Mouse (Mus musculus): Measurements from ENCODE around the gene Sema4b. TPM values are rescaled to one million over a fixed set of nuclear protein-coding genes. Genes with fewer than 3 reads are reported as not detected.
A peak's percentile ranks its signal among the peaks of the same experiment; 100 is the strongest.

Gene Sema4b
- polyA plus RNA-seq, 1 experiment from 2014 or later = 12.2 TPM

- 93% methylated on average over 9 of the region's 9 CpGs for WGBS
- H3K27ac ChIP-seq = no peak overlapping the region
- no peak overlapping the region for H3K4me3 ChIP-seq (replicated peaks)
- H3K4me1 ChIP-seq (replicated peaks) = no peaks in the 10 kb centered on the region
- H3K9ac ChIP-seq (replicated peaks) = no peak overlapping the region
- H3K36me3 ChIP-seq = peaks cover 92% of the 10 kb centered on the region
- H3K9me3 ChIP-seq = no peaks in the 10 kb centered on the region
- H3K4me2 ChIP-seq = no peak overlapping the region
- no peaks in the 10 kb centered on the region for H3K27me3 ChIP-seq
- no peak for ATAC-seq (ENCODE audit: insufficient number of reproducible peaks, insufficient read depth, low FRiP score, low TSS enrichment, low read depth)
Measured at GRCm38 (mm10) chr7:80220237-80220797, 33.7 kb downstream of the Sema4b start.

GRCm38 (mm10) chr7:80221179-80221750 lies 34.6 kb downstream of the Sema4b start:
- Histone ChIP-seq H3K9ac (replicated peaks) (no peak overlapping the region), H3K27ac (no peak overlapping the region), H3K4me2 (no peak overlapping the region), H3K9me3 (no peaks in the 10 kb centered on the region), H3K36me3 (peaks cover 89% of the 10 kb centered on the region), H3K4me1 (replicated peaks) (no peaks in the 10 kb centered on the region), H3K27me3 (no peaks in the 10 kb centered on the region), H3K4me3 (replicated peaks) (no peak overlapping the region)
- 87% methylated on average over 4 of the region's 4 CpGs for WGBS
- ATAC-seq (ENCODE audit: insufficient number of reproducible peaks, insufficient read depth, low FRiP score, low TSS enrichment, low read depth) = no peak

GRCm38 (mm10) chr7:80227065-80227464 lies 40.4 kb downstream of the Sema4b start:
- H3K4me2 ChIP-seq = no peak overlapping the region
- ATAC-seq (ENCODE audit: insufficient number of reproducible peaks, insufficient read depth, low FRiP score, low TSS enrichment, low read depth) = no peak
- no peak overlapping the region for H3K9ac ChIP-seq (replicated peaks)
- no peak overlapping the region for H3K4me3 ChIP-seq (replicated peaks)
- WGBS = 95% methylated on average over 4 of the region's 4 CpGs
- no peaks in the 10 kb centered on the region for H3K9me3 ChIP-seq
- peaks cover 48% of the 10 kb centered on the region for H3K36me3 ChIP-seq
- peaks cover 12% of the 10 kb centered on the region for H3K4me1 ChIP-seq (replicated peaks)
- no peak overlapping the region for H3K27ac ChIP-seq
- peaks cover 10% of the 10 kb centered on the region; the same call in 1 of the 2 replicates for H3K27me3 ChIP-seq

- peaks cover 24% of the 10 kb centered on the region for H3K4me1 ChIP-seq (replicated peaks)
- H3K4me2 ChIP-seq = no peak overlapping the region
- H3K4me3 ChIP-seq (replicated peaks) = no peak overlapping the region
- H3K9ac ChIP-seq (replicated peaks) = no peak overlapping the region
- no peaks in the 10 kb centered on the region for H3K9me3 ChIP-seq
- no peak for ATAC-seq (ENCODE audit: insufficient number of reproducible peaks, insufficient read depth, low FRiP score, low TSS enrichment, low read depth)
- H3K27me3 ChIP-seq = peaks cover 10% of the 10 kb centered on the region; the same call in 1 of the 2 replicates
- H3K36me3 ChIP-seq = peaks cover 24% of the 10 kb centered on the region
- H3K27ac ChIP-seq = no peak overlapping the region
- WGBS = 57% methylated on average over 6 of the region's 6 CpGs
Measured at GRCm38 (mm10) chr7:80230196-80230595, 43.6 kb downstream of the Sema4b start.

DNA sequence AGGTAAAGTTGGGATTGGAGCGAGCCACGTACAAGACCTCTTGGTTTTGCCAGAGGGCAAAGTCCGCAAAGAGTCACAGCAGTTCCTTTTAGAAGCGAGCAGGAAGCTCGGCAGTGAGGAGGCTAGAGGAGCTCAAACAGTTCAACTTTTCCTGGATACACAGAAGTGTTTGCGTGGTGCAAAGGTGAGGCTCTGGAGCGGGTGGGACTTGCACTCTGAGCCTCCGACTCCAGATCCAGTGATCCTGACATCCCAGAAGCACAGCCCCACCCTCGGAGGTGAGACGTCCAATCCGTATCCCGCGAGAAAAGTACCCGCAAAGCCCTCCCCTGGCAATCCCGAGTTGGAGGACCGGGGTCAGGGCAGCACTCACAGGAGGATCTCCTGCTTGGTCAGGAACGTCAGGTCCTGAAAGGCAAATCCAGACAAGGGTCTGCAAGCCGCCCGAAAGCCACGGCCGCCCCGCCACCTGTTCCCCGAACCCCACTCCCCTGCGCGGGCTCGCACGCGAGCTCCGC lies 45.4 kb downstream of the Sema4b start:
- H3K27me3 ChIP-seq = peaks cover 10% of the 10 kb centered on the region; the same call in 1 of the 2 replicates
- H3K9me3 ChIP-seq = no peaks in the 10 kb centered on the region
- H3K9ac ChIP-seq (replicated peaks) = peak overlapping the region; percentile 58
- peaks cover 13% of the 10 kb centered on the region; the same call in 1 of the 2 replicates for H3K36me3 ChIP-seq
- peak overlapping the region; percentile 67 for H3K27ac ChIP-seq
- peak overlapping the region; percentile 79 for H3K4me2 ChIP-seq
- ATAC-seq (ENCODE audit: insufficient number of reproducible peaks, insufficient read depth, low FRiP score, low TSS enrichment, low read depth) = peak; percentile 38; the same call in 1 of the 2 replicates
- H3K4me1 ChIP-seq (replicated peaks) = peaks cover 24% of the 10 kb centered on the region
- 1% methylated on average over 29 of the region's 29 CpGs for WGBS
- H3K4me3 ChIP-seq (replicated peaks) = peak overlapping the region; percentile 68

- Histone ChIP-seq H3K27me3 (peaks cover 10% of the 10 kb centered on the region; the same call in 1 of the 2 replicates), H3K4me3 (replicated peaks) (peak within 1 kb of the TSS; percentile 68), H3K27ac (peak within 1 kb of the TSS; percentile 67), H3K36me3 (peaks cover 7% of the 10 kb centered on the region; the same call in 1 of the 2 replicates), H3K9me3 (no peaks in the 10 kb centered on the region), H3K9ac (replicated peaks) (peak within 1 kb of the TSS; percentile 65), H3K4me1 (replicated peaks) (peaks cover 24% of the 10 kb centered on the region), H3K4me2 (peak within 1 kb of the TSS; percentile 79)
- WGBS = 1% methylated on average over 56 of the region's 56 CpGs
- ATAC-seq (ENCODE audit: insufficient number of reproducible peaks, insufficient read depth, low FRiP score, low TSS enrichment, low read depth) = peak; percentile 98
Measured at GRCm38 (mm10) chr7:80232489-80233029, 45.9 kb downstream of the Sema4b start, which contains the start of the genes Cib1 and Gdpgp1. TSS of gene Cib1 (minus strand) at chr7:80232813. TSS of gene Gdpgp1 (plus strand) at chr7:80232865.

- Histone ChIP-seq H3K4me2 (peak overlapping the region; percentile 79), H3K9ac (replicated peaks) (no peak overlapping the region), H3K4me1 (replicated peaks) (peaks cover 24% of the 10 kb centered on the region), H3K9me3 (no peaks in the 10 kb centered on the region), H3K4me3 (replicated peaks) (no peak overlapping the region), H3K36me3 (peaks cover 11% of the 10 kb centered on the region), H3K27me3 (peaks cover 10% of the 10 kb centered on the region; the same call in 1 of the 2 replicates), H3K27ac (no peak overlapping the region)
- no peak for ATAC-seq (ENCODE audit: insufficient number of reproducible peaks, insufficient read depth, low FRiP score, low TSS enrichment, low read depth)
- WGBS = 83% methylated on average over 9 of the region's 9 CpGs
Measured at GRCm38 (mm10) chr7:80233799-80234198, 47.2 kb downstream of the Sema4b start.

DNA sequence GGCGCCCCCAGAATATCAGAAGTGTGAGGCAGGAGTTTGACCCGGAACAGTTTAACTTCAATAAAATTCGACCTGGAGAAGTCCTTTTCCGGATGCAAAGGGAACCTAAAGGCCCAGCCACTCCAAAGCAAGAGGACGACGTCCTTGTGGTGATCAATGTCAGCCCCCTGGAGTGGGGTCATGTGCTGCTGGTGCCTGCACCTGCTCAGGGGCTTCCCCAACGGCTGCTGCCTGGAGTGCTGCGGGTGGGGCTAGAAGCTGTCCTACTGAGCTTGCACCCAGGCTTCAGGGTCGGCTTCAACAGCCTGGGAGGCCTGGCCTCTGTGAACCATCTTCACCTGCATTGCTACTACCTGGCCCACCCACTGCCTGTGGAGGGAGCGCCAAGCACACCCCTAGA lies 51.9 kb downstream of the Sema4b start:
- Histone ChIP-seq H3K27me3 (no peaks in the 10 kb centered on the region), H3K27ac (no peak overlapping the region), H3K9me3 (no peaks in the 10 kb centered on the region), H3K4me1 (replicated peaks) (peaks cover 5% of the 10 kb centered on the region), H3K4me3 (replicated peaks) (no peak overlapping the region), H3K36me3 (peaks cover 40% of the 10 kb centered on the region), H3K9ac (replicated peaks) (no peak overlapping the region), H3K4me2 (no peak overlapping the region)
- ATAC-seq (ENCODE audit: insufficient number of reproducible peaks, insufficient read depth, low FRiP score, low TSS enrichment, low read depth) = no peak
- WGBS = 86% methylated on average over 10 of the region's 10 CpGs

- H3K27me3 ChIP-seq = no peaks in the 10 kb centered on the region
- H3K9me3 ChIP-seq = 0 out of 2 replicates have a peak, but pooled peaks cover 4% of the 10 kb centered on the region
- 78% methylated on average over 4 of the region's 4 CpGs for WGBS
Measured at GRCm38 (mm10) chr7:80241661-80242060, 55.0 kb downstream of the Sema4b start.

GRCm38 (mm10) chr7:80244851-80245250 lies 58.2 kb downstream of the Sema4b start:
- Histone ChIP-seq H3K9ac (replicated peaks) (no peak overlapping the region), H3K36me3 (peaks cover 19% of the 10 kb centered on the region; the same call in 1 of the 2 replicates), H3K4me2 (no peak overlapping the region), H3K4me1 (replicated peaks) (no peaks in the 10 kb centered on the region), H3K27me3 (no peaks in the 10 kb centered on the region), H3K9me3 (0 out of 2 replicates have a peak, but pooled peaks cover 4% of the 10 kb centered on the region), H3K4me3 (replicated peaks) (no peak overlapping the region), H3K27ac (no peak overlapping the region)
- ATAC-seq (ENCODE audit: insufficient number of reproducible peaks, insufficient read depth, low FRiP score, low TSS enrichment, low read depth) = no peak
- WGBS = 91% methylated on average over 4 of the region's 4 CpGs

More at GRCm38 (mm10) chr7:80241661-80242060, 55.0 kb downstream of the Sema4b start:
- Histone ChIP-seq H3K36me3 (peaks cover 40% of the 10 kb centered on the region), H3K9ac (replicated peaks) (no peak overlapping the region), H3K4me2 (no peak overlapping the region), H3K27ac (no peak overlapping the region), H3K4me3 (replicated peaks) (no peak overlapping the region), H3K4me1 (replicated peaks) (no peaks in the 10 kb centered on the region)
- no peak for ATAC-seq (ENCODE audit: insufficient number of reproducible peaks, insufficient read depth, low FRiP score, low TSS enrichment, low read depth)

DNA sequence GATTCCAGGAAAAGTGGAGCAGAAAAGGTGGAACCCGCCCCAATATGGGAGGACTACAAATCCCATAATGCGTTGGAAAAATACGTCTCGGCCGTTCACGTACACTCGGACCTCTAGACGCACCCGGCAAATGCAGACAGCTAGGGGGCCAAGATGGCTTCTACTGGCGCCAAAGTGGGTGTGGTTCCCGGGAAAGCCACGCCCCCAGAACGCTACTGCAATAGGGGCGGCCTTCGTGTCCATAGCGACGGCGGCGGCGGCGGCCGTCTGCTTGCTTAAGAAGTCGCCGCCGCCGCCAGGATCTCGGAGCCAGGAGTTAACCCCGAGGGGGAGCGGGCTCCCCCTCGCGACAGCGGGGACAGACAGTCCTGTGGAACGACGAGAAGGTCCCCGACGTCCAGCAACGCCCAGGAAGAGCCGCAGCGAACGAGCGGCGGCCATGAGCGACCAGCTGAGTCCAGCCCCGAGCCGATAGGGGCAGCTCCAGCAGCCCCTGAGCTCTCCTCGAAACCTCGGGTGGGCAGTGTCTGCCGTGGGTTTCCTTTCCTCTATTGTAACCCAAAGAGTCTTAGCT lies 59.6 kb downstream of the Sema4b start, which contains the start of gene Ttll13:
Ttll13 (plus strand) TSS at position 229 of the 574 bp plus-strand sequence.
- peak; percentile 96 for ATAC-seq (ENCODE audit: insufficient number of reproducible peaks, insufficient read depth, low FRiP score, low TSS enrichment, low read depth)
- H3K27ac ChIP-seq = peak within 1 kb of the TSS; percentile 78
- WGBS = under 1% methylated on average over 48 of the region's 48 CpGs

More for the DNA sequence above, 59.6 kb downstream of the Sema4b start, which contains the start of gene Ttll13:
- Histone ChIP-seq H3K9me3 (0 out of 2 replicates have a peak, but pooled peaks cover 4% of the 10 kb centered on the region), H3K4me3 (replicated peaks) (peak within 1 kb of the TSS; percentile 59), H3K9ac (replicated peaks) (peak within 1 kb of the TSS; percentile 69), H3K36me3 (peaks cover 6% of the 10 kb centered on the region; the same call in 1 of the 2 replicates), H3K4me2 (peak within 1 kb of the TSS; percentile 58), H3K27me3 (no peaks in the 10 kb centered on the region), H3K4me1 (replicated peaks) (no peaks in the 10 kb centered on the region)

Measured in limb, embryonic 12.5 days (tissue).